Mouse (Mus musculus): ENCODE data around the gene Pbld1. TPM values are rescaled to one million over a fixed set of nuclear protein-coding genes. Genes with fewer than 3 reads are reported as not detected.

Gene Pbld1
- polyA plus RNA-seq, 1 experiment from 2014 or later: 10.6 TPM

GRCm38 (mm10) chr10:63089103-63089757 lies 29.3 kb downstream of the Pbld1 start:
- Histone ChIP-seq H3K4me1 (ENCODE audit: insufficient read depth, low read length) (0 out of 2 replicates have a peak, but pooled peaks cover 10% of the 10 kb centered on the region), H3K9me3 (ENCODE audit: low read length) (no peaks in the 10 kb centered on the region), H3K36me3 (ENCODE audit: insufficient read depth, low read length) (no peaks in the 10 kb centered on the region), H3K4me3 (ENCODE audit: low read length) (peak overlapping the region; percentile 45), H3K27ac (ENCODE audit: low read length) (no peak overlapping the region), H3K27me3 (ENCODE audit: insufficient read depth, low read length) (0 out of 2 replicates have a peak, but pooled peaks cover 2% of the 10 kb centered on the region), H3K4me2 (replicated peaks; ENCODE audit: low read depth, low read length) (peak overlapping the region; percentile 79), H3K9ac (replicated peaks; ENCODE audit: low read length) (peak overlapping the region; percentile 63)
- no peak for ATAC-seq (ENCODE audit: low FRiP score, low TSS enrichment)
- 41% methylated on average over 8 of the region's 8 CpGs for WGBS

GRCm38 (mm10) chr10:63089758-63090571 lies 30.0 kb downstream of the Pbld1 start:
- H3K9ac ChIP-seq (replicated peaks; ENCODE audit: low read length): peak overlapping the region; percentile 63
- WGBS: 4% methylated on average over 26 of the region's 26 CpGs
- H3K27ac ChIP-seq (ENCODE audit: low read length): no peak overlapping the region
- ATAC-seq (ENCODE audit: low FRiP score, low TSS enrichment): no peak
- no peaks in the 10 kb centered on the region for H3K36me3 ChIP-seq (ENCODE audit: insufficient read depth, low read length)
- H3K4me1 ChIP-seq (ENCODE audit: insufficient read depth, low read length): 0 out of 2 replicates have a peak, but pooled peaks cover 10% of the 10 kb centered on the region
- peak overlapping the region; percentile 45 for H3K4me3 ChIP-seq (ENCODE audit: low read length)
- no peaks in the 10 kb centered on the region for H3K9me3 ChIP-seq (ENCODE audit: low read length)
- peak overlapping the region; percentile 79 for H3K4me2 ChIP-seq (replicated peaks; ENCODE audit: low read depth, low read length)
- 0 out of 2 replicates have a peak, but pooled peaks cover 2% of the 10 kb centered on the region for H3K27me3 ChIP-seq (ENCODE audit: insufficient read depth, low read length)

GRCm38 (mm10) chr10:63091915-63092314 lies 32.0 kb downstream of the Pbld1 start:
- Histone ChIP-seq H3K4me2 (replicated peaks; ENCODE audit: low read depth, low read length) (no peak overlapping the region), H3K9me3 (ENCODE audit: low read length) (no peaks in the 10 kb centered on the region), H3K4me3 (ENCODE audit: low read length) (no peak overlapping the region), H3K36me3 (ENCODE audit: insufficient read depth, low read length) (no peaks in the 10 kb centered on the region), H3K27ac (ENCODE audit: low read length) (no peak overlapping the region), H3K9ac (replicated peaks; ENCODE audit: low read length) (no peak overlapping the region), H3K4me1 (ENCODE audit: insufficient read depth, low read length) (0 out of 2 replicates have a peak, but pooled peaks cover 10% of the 10 kb centered on the region), H3K27me3 (ENCODE audit: insufficient read depth, low read length) (0 out of 2 replicates have a peak, but pooled peaks cover 2% of the 10 kb centered on the region)
- 64% methylated on average over 7 of the region's 7 CpGs for WGBS
- ATAC-seq (ENCODE audit: low FRiP score, low TSS enrichment): no peak

GRCm38 (mm10) chr10:63092616-63093550 lies 32.9 kb downstream of the Pbld1 start:
- H3K4me1 ChIP-seq (ENCODE audit: insufficient read depth, low read length): 0 out of 2 replicates have a peak, but pooled peaks cover 10% of the 10 kb centered on the region
- peaks cover 9% of the 10 kb centered on the region for H3K27me3 ChIP-seq (ENCODE audit: insufficient read depth, low read length)
- no peak overlapping the region for H3K4me2 ChIP-seq (replicated peaks; ENCODE audit: low read depth, low read length)
- no peak for ATAC-seq (ENCODE audit: low FRiP score, low TSS enrichment)
- no peak overlapping the region for H3K9ac ChIP-seq (replicated peaks; ENCODE audit: low read length)
- H3K36me3 ChIP-seq (ENCODE audit: insufficient read depth, low read length): no peaks in the 10 kb centered on the region
- H3K4me3 ChIP-seq (ENCODE audit: low read length): no peak overlapping the region
- no peak overlapping the region for H3K27ac ChIP-seq (ENCODE audit: low read length)
- H3K9me3 ChIP-seq (ENCODE audit: low read length): no peaks in the 10 kb centered on the region
- WGBS: 68% methylated on average over 9 of the region's 10 CpGs

- no peak for ATAC-seq (ENCODE audit: low FRiP score, low TSS enrichment)
- Histone ChIP-seq H3K9me3 (ENCODE audit: low read length) (no peaks in the 10 kb centered on the region), H3K4me2 (replicated peaks; ENCODE audit: low read depth, low read length) (no peak overlapping the region), H3K9ac (replicated peaks; ENCODE audit: low read length) (no peak overlapping the region), H3K27me3 (ENCODE audit: insufficient read depth, low read length) (peaks cover 40% of the 10 kb centered on the region), H3K36me3 (ENCODE audit: insufficient read depth, low read length) (no peaks in the 10 kb centered on the region), H3K4me3 (ENCODE audit: low read length) (no peak overlapping the region), H3K27ac (ENCODE audit: low read length) (no peak overlapping the region), H3K4me1 (ENCODE audit: insufficient read depth, low read length) (peaks cover 6% of the 10 kb centered on the region; the same call in 1 of the 2 replicates)
- WGBS: 54% methylated on average over 2 of the region's 2 CpGs
Observed at GRCm38 (mm10) chr10:63096757-63097156, 36.8 kb downstream of the Pbld1 start.

- no peak for ATAC-seq (ENCODE audit: low FRiP score, low TSS enrichment)
- Histone ChIP-seq H3K36me3 (ENCODE audit: insufficient read depth, low read length) (no peaks in the 10 kb centered on the region), H3K4me3 (ENCODE audit: low read length) (no peak overlapping the region), H3K9ac (replicated peaks; ENCODE audit: low read length) (no peak overlapping the region), H3K4me1 (ENCODE audit: insufficient read depth, low read length) (peaks cover 6% of the 10 kb centered on the region; the same call in 1 of the 2 replicates), H3K9me3 (ENCODE audit: low read length) (no peaks in the 10 kb centered on the region), H3K27ac (ENCODE audit: low read length) (no peak overlapping the region), H3K27me3 (ENCODE audit: insufficient read depth, low read length) (peaks cover 41% of the 10 kb centered on the region), H3K4me2 (replicated peaks; ENCODE audit: low read depth, low read length) (no peak overlapping the region)
- 62% methylated on average over 12 of the region's 12 CpGs for WGBS
Observed at GRCm38 (mm10) chr10:63098191-63098590, 38.2 kb downstream of the Pbld1 start.

GRCm38 (mm10) chr10:63099521-63099920 lies 39.6 kb downstream of the Pbld1 start, which contains the start of gene Atoh7:
Gene Atoh7, plus strand, starts transcription at chr10:63099651.
- Histone ChIP-seq H3K27ac (ENCODE audit: low read length) (no peak within 1 kb of the TSS), H3K27me3 (ENCODE audit: insufficient read depth, low read length) (peaks cover 41% of the 10 kb centered on the region), H3K4me1 (ENCODE audit: insufficient read depth, low read length) (peaks cover 6% of the 10 kb centered on the region; the same call in 1 of the 2 replicates), H3K9ac (replicated peaks; ENCODE audit: low read length) (peak within 1 kb of the TSS; percentile 70), H3K4me3 (ENCODE audit: low read length) (peak within 1 kb of the TSS; percentile 63), H3K4me2 (replicated peaks; ENCODE audit: low read depth, low read length) (peak within 1 kb of the TSS; percentile 88), H3K36me3 (ENCODE audit: insufficient read depth, low read length) (no peaks in the 10 kb centered on the region), H3K9me3 (ENCODE audit: low read length) (no peaks in the 10 kb centered on the region; the same call in 1 of the 2 replicates)
- WGBS: 4% methylated on average over 14 of the region's 16 CpGs
- peak; percentile 43; the same call in 1 of the 2 replicates for ATAC-seq (ENCODE audit: low FRiP score, low TSS enrichment)

GRCm38 (mm10) chr10:63099941-63100562 lies 40.1 kb downstream of the Pbld1 start:
- under 1% methylated on average over 62 of the region's 62 CpGs for WGBS
- Histone ChIP-seq H3K27ac (ENCODE audit: low read length) (no peak overlapping the region), H3K9me3 (ENCODE audit: low read length) (no peaks in the 10 kb centered on the region; the same call in 1 of the 2 replicates), H3K4me2 (replicated peaks; ENCODE audit: low read depth, low read length) (peak overlapping the region; percentile 88), H3K9ac (replicated peaks; ENCODE audit: low read length) (peak overlapping the region; percentile 70), H3K4me3 (ENCODE audit: low read length) (peak overlapping the region; percentile 63), H3K4me1 (ENCODE audit: insufficient read depth, low read length) (peaks cover 6% of the 10 kb centered on the region; the same call in 1 of the 2 replicates), H3K27me3 (ENCODE audit: insufficient read depth, low read length) (peaks cover 41% of the 10 kb centered on the region), H3K36me3 (ENCODE audit: insufficient read depth, low read length) (no peaks in the 10 kb centered on the region)
- ATAC-seq (ENCODE audit: low FRiP score, low TSS enrichment): peak; percentile 90
